Mouse (Mus musculus): ENCODE data around the gene Gins2.

GRCm38 (mm10) chr8:120569939-120570715 lies 19.0 kb downstream of the Gins2 start:
- TF ChIP-seq CTCF (IDR thresholded peaks at IDR 0.05; ENCODE audit: borderline replicate concordance, insufficient read depth, low read depth, low read length) (peak; percentile 83), POLR2A (IDR thresholded peaks at IDR 0.05; ENCODE audit: borderline replicate concordance, insufficient read depth, low read length) (no peak)

Data from cerebellum, adult 2 months (tissue).